Mouse (Mus musculus): Measurements from ENCODE around the gene Olfr1305. TPM values are rescaled to one million over a fixed set of nuclear protein-coding genes. Genes with fewer than 3 reads are reported as not detected.

The Olfr1305 gene
- polyA plus RNA-seq (2012; rRNA removed) = not detected in 2 replicates

DNA sequence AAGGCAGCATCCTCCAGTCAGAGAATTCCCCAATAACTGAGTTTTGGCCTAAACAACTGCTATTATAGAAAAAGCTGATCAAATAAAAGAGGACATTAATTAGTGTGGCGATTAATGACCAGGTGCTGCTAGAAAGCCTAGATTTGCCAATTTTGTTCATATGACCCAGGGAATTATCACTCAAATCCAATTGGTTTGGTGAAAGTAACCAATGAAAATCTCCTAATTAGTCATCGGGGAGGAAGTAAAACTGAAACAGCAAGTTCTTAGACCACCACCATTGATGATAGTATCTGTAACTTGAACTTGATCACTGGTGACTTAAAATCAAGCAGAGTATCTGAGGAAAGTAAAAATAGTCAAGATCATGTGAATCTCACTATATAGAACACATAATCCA is at the start of gene Olfr1305:
Gene Olfr1305, minus strand, starts transcription at position 101 of the 400 bp plus-strand sequence.
- no peaks in the 10 kb centered on the region for H3K4me1 ChIP-seq (ENCODE audit: control insufficient read depth, insufficient read depth, low read length)
- no peak within 1 kb of the TSS for H3K27ac ChIP-seq (ENCODE audit: insufficient read depth, low read depth, low read length)
- 92% methylated on average over 2 of the region's 2 CpGs for WGBS
- no peak for TF ChIP-seq CTCF (conservative IDR thresholded peaks at IDR 0.05; ENCODE audit: insufficient read depth, insufficient read length, low read depth, low read length)
- no peak for TF ChIP-seq POLR2A (IDR thresholded peaks at IDR 0.05; ENCODE audit: low read depth, low read length)
- no peaks in the 10 kb centered on the region for H3K27me3 ChIP-seq (replicated peaks; ENCODE audit: control insufficient read depth, insufficient read depth, low read length)
- no peaks in the 10 kb centered on the region for H3K36me3 ChIP-seq (ENCODE audit: control insufficient read depth, insufficient read depth, low read length)
- no peak for DNase-seq
- H3K4me3 ChIP-seq (ENCODE audit: insufficient read depth, low read depth, low read length) = no peak within 1 kb of the TSS

- no peak for DNase-seq
- 76% methylated on average over 1 of the region's 1 CpGs for WGBS
- no peak within 1 kb of the TSS for H3K27ac ChIP-seq (ENCODE audit: insufficient read depth, low read depth, low read length)
- no peaks in the 10 kb centered on the region for H3K27me3 ChIP-seq (replicated peaks; ENCODE audit: control insufficient read depth, insufficient read depth, low read length)
- H3K4me1 ChIP-seq (ENCODE audit: control insufficient read depth, insufficient read depth, low read length) = no peaks in the 10 kb centered on the region
- no peak within 1 kb of the TSS for H3K4me3 ChIP-seq (ENCODE audit: insufficient read depth, low read depth, low read length)
- no peak for TF ChIP-seq POLR2A (IDR thresholded peaks at IDR 0.05; ENCODE audit: low read depth, low read length)
- TF ChIP-seq CTCF (conservative IDR thresholded peaks at IDR 0.05; ENCODE audit: insufficient read depth, insufficient read length, low read depth, low read length) = no peak
- no peaks in the 10 kb centered on the region for H3K36me3 ChIP-seq (ENCODE audit: control insufficient read depth, insufficient read depth, low read length)
These were observed 39.2 kb upstream of the Olfr1305 start, which contains the start of gene Olfr1306 for GRCm38 (mm10) chr2:111916171-111916570. Gene Olfr1306, minus strand, starts transcription at chr2:111916271.

DNA sequence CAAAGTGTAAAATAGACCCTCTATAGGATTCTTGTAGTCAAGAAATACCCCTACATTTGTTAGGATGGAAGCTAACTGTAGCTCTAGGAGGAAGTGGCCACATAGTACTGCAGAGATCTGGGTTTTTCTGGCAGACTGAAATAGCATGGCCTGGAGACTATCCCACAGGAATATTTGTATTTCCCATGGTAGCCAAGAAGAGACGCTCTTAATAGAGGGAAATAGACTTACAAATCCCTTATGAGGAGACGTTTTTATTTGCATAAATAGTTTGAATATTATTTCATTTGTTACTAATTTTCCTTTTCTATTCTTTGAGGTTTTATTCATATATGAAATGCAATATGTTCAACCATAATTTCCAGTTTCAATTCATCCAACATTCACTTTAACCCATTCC is 56.7 kb downstream of the Olfr1305 start, which contains the start of gene Olfr1303:
Gene Olfr1303, minus strand, starts transcription at position 101 of the 400 bp plus-strand sequence.
- no peaks in the 10 kb centered on the region for H3K4me1 ChIP-seq (ENCODE audit: control insufficient read depth, insufficient read depth, low read length)
- no peaks in the 10 kb centered on the region for H3K27me3 ChIP-seq (replicated peaks; ENCODE audit: control insufficient read depth, insufficient read depth, low read length)
- TF ChIP-seq CTCF (conservative IDR thresholded peaks at IDR 0.05; ENCODE audit: insufficient read depth, insufficient read length, low read depth, low read length) (no peak), POLR2A (IDR thresholded peaks at IDR 0.05; ENCODE audit: low read depth, low read length) (no peak)
- 81% methylated on average over 2 of the region's 2 CpGs for WGBS
- no peaks in the 10 kb centered on the region for H3K36me3 ChIP-seq (ENCODE audit: control insufficient read depth, insufficient read depth, low read length)
- H3K27ac ChIP-seq (ENCODE audit: insufficient read depth, low read depth, low read length) = no peak within 1 kb of the TSS
- no peak within 1 kb of the TSS for H3K4me3 ChIP-seq (ENCODE audit: insufficient read depth, low read depth, low read length)
- no peak for DNase-seq

Other genes starting within 250 kb of the Olfr1305 start
- gene Olfr1298, start 227.9 kb downstream of the Olfr1305 start, polyA plus RNA-seq (2012; rRNA removed) = not detected in 2 replicates
- gene Olfr1299, start 215.7 kb downstream of the Olfr1305 start, polyA plus RNA-seq (2012; rRNA removed) = not detected in 2 replicates
- not detected in 2 replicates for gene Olfr1301, start 126.1 kb downstream of the Olfr1305 start, polyA plus RNA-seq (2012; rRNA removed)
- gene Olfr1302, start 99.7 kb downstream of the Olfr1305 start, polyA plus RNA-seq (2012; rRNA removed) = not detected in 2 replicates
- not detected in 2 replicates for gene Olfr1303, start 56.8 kb downstream of the Olfr1305 start, polyA plus RNA-seq (2012; rRNA removed)
- not detected in 2 replicates for gene Olfr1306, start 39.1 kb upstream of the Olfr1305 start, polyA plus RNA-seq (2012; rRNA removed)
- gene Olfr1307, start 72.3 kb upstream of the Olfr1305 start, polyA plus RNA-seq (2012; rRNA removed) = not detected in 2 replicates
- gene Olfr1308, start 87.8 kb upstream of the Olfr1305 start, polyA plus RNA-seq (2012; rRNA removed) = not detected in 2 replicates
- gene Olfr1309, start 113.1 kb upstream of the Olfr1305 start, polyA plus RNA-seq (2012; rRNA removed) = not detected in 2 replicates
- not detected in 2 replicates for gene Olfr1310, start 135.6 kb upstream of the Olfr1305 start, polyA plus RNA-seq (2012; rRNA removed)
- not detected in 2 replicates for gene Olfr1311, start 147.3 kb upstream of the Olfr1305 start, polyA plus RNA-seq (2012; rRNA removed)
- gene Olfr1312, start 173.1 kb upstream of the Olfr1305 start, polyA plus RNA-seq (2012; rRNA removed) = not detected in 2 replicates
- gene Olfr1313, start 200.7 kb upstream of the Olfr1305 start, polyA plus RNA-seq (2012; rRNA removed) = not detected in 2 replicates
- gene Olfr1314, start 219.6 kb upstream of the Olfr1305 start, polyA plus RNA-seq (2012; rRNA removed) = not detected in 2 replicates
- not detected in 2 replicates for gene Olfr1315-ps1, start 238.3 kb upstream of the Olfr1305 start, polyA plus RNA-seq (2012; rRNA removed)